Mouse (Mus musculus) layer of hippocampus, adult 8-10 months (tissue): ENCODE data around the gene Cd8a. TPM values are rescaled to one million over a fixed set of nuclear protein-coding genes. Genes with fewer than 3 reads are reported as not detected.

Experiments used
- DNase-seq, 2 experiments: peaks; one replicate each; pipeline ENCODE4 v3.0.0; 2022; ENCODE audit warnings: low spot score in 2 of 2
- total RNA-seq, 4 experiments: library from RNA; stranded (reverse); gene quantifications; 2 replicates each; pipeline ENCODE4 v1.2.4; 2022

Cd8a gene
- total RNA-seq, 4 experiments from 2014 or later, result not detected

DNA sequence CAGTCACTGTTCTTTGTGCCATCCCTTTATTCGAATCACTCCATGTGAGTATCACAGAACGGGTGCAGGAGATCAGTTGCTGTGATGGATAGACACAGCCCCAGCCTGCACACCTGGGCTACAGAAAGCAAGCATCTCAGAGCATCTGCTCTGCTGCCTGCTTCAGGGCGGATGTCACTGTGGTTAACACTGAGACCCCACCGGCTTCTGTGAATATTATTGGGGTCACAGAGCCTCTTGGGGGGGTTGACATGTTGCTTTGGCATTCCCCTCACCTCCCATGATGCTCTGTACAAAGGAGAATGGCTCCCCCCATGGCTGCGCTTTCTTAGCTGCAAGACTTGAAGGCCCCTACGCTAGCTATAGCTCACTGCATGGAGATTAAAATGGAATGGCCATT, 3.8 kb upstream of the Cd8a start:
- no peak for DNase-seq

DNA sequence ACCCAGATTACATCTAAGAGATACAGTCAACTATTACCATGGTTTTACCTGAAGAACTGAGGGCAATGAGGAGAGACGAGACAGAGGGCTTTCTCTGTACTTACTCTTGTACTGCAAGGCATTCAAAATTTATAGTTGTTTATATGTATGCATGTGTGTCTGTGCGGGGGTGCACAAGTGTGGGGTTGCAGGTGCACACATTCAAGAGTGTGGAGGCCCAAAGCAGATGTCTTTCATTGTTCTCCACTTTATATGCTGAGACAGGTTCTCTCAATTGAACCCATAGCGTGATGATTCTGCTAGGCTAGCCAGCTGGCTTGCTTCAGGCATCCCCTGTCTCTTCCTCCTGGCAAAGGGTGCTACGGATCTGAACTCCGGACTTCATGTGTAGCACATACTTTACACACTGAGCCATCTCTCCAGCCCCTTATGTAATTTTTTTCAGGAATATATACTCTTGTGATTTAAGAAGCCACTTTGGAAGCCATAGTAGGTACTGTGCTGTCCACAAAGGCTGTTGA, 2.1 kb upstream of the Cd8a start:
- DNase-seq, result no peak

DNA sequence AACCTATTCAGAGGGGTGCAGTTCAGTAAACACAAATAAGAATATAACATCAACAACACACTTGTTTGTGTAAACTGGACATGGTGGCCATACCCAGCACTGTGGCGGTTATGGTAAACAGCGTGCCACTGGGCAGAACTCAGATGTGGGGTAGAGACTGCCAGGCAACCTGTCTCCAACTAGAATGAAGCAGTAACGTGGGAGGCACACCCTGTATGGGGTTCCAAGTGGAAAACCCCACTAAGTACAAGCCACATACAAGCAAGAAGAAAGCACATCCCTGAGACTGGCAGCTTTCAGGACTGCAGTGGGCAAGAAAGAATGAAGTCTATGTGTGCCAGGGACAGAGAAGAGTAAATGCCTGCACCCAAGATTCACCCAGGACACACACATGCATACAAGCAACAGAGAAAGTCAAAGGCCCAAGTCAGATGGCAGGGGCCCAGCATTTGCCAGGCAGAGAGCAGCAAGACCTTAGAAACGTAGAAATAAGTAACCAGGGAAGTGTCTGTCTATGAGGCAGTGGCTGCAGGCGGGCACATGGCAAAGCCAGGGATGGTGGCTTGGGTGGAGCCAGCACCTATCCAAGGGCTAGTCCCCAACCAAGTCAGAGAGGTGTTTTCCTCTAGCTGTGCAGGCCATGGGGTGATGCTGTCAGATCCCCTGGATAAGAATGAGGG, 1.0 kb upstream of the Cd8a start:
- DNase-seq, result no peak

DNA sequence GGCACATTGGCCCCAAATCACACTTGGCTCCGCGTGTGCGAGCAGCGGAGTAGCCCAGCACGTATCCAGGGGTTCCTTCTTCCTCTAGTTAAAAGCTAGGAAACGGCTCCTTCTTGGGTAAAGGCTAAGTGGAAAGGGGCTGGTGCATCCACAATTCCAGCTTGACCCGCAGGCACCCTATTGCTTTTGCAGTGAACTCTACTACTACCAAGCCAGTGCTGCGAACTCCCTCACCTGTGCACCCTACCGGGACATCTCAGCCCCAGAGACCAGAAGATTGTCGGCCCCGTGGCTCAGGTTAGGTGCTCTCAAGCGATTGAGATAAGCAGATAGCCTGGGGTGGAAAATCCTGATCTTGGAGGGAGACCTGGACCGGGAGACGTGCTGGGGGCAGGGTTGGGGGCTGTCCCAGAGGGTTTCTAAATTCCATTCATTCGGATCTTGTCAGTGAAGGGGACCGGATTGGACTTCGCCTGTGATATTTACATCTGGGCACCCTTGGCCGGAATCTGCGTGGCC, 1.1 kb downstream of the Cd8a start:
- DNase-seq, result no peak

DNA sequence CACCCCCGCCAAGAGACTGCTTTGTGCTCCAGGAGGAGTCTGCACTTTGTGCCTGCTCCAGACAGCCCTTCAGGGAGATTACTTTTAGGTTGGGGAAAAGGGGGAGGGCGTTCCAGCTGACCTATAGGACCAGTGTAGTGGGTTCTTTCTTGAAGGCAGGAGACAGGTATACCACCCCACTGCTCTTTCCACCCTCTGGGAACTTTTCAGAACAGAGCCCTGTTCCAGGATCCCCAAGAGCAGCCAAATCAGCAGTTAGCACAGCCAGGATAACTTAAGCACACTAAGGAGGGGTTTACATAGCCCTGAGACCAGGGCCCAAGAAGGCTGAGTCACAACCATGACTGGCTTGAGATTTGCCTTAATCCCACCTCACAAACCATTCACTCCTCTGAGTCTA, 1.7 kb downstream of the Cd8a start:
- no peak for DNase-seq

GRCm38 (mm10) chr6:71376711-71377110, 3.5 kb downstream of the Cd8a start:
- no peak for DNase-seq

DNA sequence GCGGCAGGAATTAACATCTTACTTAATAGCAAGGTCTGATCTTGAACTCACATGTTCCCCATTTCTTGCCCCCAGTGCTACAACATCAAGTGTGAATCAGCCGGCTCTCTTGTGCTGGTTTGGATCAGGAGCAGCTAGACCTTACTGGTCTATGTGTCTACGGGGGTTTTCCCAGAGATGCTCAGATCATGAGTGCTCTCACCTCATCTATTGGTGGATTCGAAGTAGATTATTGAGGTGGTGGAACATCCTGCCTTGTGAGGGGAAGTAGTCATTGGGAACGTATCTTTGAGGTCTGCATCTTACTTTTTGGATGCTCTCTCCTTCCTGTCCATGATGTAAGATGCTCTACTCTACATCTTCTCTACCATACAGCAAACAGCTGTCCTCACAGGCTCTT, 8.4 kb downstream of the Cd8a start:
- no peak for DNase-seq

DNA sequence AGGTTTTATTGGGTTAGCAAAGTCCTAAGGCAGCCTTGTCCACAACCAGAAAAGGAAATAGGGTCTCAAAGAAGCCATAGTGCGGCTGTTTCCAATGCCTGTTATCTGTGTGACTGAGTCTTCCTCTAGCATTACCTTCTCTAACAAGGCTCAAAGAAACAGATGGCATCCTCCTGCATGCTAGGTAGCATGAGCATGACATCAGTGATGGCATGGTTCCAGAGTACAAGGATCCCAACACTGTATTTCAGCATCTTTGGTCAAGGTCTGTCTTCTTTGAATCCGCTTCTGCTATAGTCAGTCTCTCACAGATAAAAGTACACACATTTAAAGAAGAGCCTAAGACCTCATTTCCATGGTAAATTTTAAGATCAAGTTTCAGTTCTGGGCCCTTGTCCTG, 17.3 kb downstream of the Cd8a start:
- DNase-seq, result no peak

DNA sequence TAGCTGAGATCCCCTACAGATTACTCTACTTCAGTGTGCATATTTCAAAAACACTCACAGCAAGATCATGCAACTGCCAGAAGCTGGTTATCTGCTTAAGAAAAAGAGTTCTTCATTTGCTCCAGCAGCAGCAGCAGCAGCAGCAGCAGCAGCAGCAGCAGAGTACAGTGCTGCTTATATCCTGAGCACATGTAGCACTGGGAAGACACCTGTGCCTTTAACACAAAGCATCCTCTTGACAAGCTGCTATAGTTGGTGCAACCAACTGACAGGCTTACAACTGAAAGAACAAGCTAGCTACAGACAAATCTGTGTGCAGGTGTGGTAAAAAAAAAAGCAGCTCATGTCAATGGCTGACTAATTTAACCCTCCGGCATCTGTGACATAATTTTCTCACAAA, 22.8 kb downstream of the Cd8a start:
- no peak for DNase-seq

- no peak for DNase-seq
Measured at GRCm38 (mm10) chr6:71396761-71397160, 23.5 kb downstream of the Cd8a start.

GRCm38 (mm10) chr6:71398829-71399609, 25.8 kb downstream of the Cd8a start:
- no peak for DNase-seq

- DNase-seq, result no peak
Measured at GRCm38 (mm10) chr6:71414624-71415023, 41.4 kb downstream of the Cd8a start.

DNA sequence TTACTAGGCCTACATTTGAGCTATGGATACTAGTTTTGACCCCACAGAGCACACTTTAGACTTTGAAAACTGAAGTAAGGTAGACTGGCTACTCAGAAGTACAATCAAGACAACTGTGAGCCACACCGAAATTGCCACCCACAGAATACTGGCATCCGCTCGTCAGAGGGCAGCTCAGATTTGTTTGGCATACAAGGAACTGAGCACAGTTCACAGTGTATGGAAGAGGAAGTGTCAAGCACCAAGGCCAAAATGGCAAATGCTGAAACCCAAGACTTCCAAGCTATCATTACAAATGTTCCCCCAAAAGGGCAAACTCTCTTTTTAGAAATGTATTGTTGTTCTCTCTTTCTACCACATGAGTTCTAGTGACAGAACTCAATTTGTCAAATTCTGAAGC, 42.2 kb downstream of the Cd8a start:
- DNase-seq, result no peak

GRCm38 (mm10) chr6:71418874-71419273, 45.6 kb downstream of the Cd8a start:
- no peak for DNase-seq

GRCm38 (mm10) chr6:71420848-71421247, 47.6 kb downstream of the Cd8a start:
- no peak for DNase-seq

DNA sequence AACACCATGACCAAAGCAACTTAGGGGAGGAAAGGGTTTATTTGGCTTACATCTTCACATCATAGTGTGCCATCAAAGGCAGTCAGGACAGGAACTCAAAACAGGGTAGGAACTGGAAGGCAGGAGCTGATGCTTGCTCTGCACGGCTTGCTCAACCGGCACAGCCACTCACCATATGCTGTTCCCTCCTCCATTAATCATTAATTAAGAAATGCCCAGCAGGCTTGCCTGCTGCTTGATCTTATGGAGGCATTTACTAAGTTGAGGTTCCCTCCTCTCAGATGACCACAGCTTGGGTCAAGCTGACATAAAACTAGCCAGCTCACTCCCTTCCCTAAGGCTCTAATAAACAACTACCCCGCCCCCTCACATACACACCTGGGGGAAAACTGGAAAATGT, 48.9 kb downstream of the Cd8a start:
- DNase-seq, result no peak

GRCm38 (mm10) chr6:71423116-71423515, 49.9 kb downstream of the Cd8a start:
- no peak for DNase-seq

- no peak for DNase-seq
Measured at GRCm38 (mm10) chr6:71425681-71426080, 52.5 kb downstream of the Cd8a start.

GRCm38 (mm10) chr6:71427996-71428725, 54.9 kb downstream of the Cd8a start:
- DNase-seq, result no peak
